Mouse (Mus musculus): ENCODE results near the gene Trim46.

- TF ChIP-seq POLR2A (IDR thresholded peaks at IDR 0.05; ENCODE audit: extremely low read depth, insufficient read depth, low read length) (no peak), CTCF (IDR thresholded peaks at IDR 0.05; ENCODE audit: low read depth, low read length) (no peak)
Observed at GRCm38 (mm10) chr3:89245688-89246171, 379 bp downstream of the Trim46 start, which contains the start of gene Krtcap2.

All from liver, adult 2 months (tissue).